Mouse (Mus musculus) cortical plate, adult 2 months (tissue): Measurements from ENCODE around the gene Immp2l.

Source experiments
- CTCF ChIP-seq: fragments of 200-500 bp; IDR thresholded peaks from 2 replicates; pipeline ENCODE4 v1.5.1; 2011; ENCODE audit warnings: mild to moderate bottlenecking, control low read depth, low read length; ENCODE audit not compliant: insufficient read depth; ENCODE audit errors: extremely low read depth
- POLR2A ChIP-seq: fragments of 200-500 bp; IDR thresholded peaks from 2 replicates; pipeline ENCODE4 v1.6.1; 2011; ENCODE audit warnings: mild to moderate bottlenecking, low read length, control low read depth; ENCODE audit not compliant: insufficient read depth; ENCODE audit errors: extremely low read depth

- no peak for TF ChIP-seq CTCF
- no peak for TF ChIP-seq POLR2A
These were observed 925.5 kb downstream of the Immp2l start for GRCm38 (mm10) chr12:41949409-41949808.
